Mouse (Mus musculus): ENCODE measurements around the gene Fxyd5. TPM values are rescaled to one million over a fixed set of nuclear protein-coding genes. Genes with fewer than 3 reads are reported as not detected.

The Fxyd5 gene
- polyA plus RNA-seq, 1 experiment, result 79.0 TPM

- Histone ChIP-seq H3K4me3 (ENCODE audit: insufficient read depth, low read length) (no peak overlapping the region), H3K27ac (ENCODE audit: insufficient read depth, low read length) (no peak overlapping the region), H3K4me1 (ENCODE audit: control insufficient read depth, insufficient read depth, low read length) (no peaks in the 10 kb centered on the region)
- TF ChIP-seq CTCF (IDR thresholded peaks at IDR 0.05; ENCODE audit: borderline replicate concordance, insufficient read depth, low read length), result no peak
- TF ChIP-seq POLR2A (IDR thresholded peaks at IDR 0.05; ENCODE audit: low read depth, low read length), result no peak
Observed at GRCm38 (mm10) chr7:31080611-31081010, 38.3 kb upstream of the Fxyd5 start.

- Histone ChIP-seq H3K27ac (ENCODE audit: insufficient read depth, low read length) (no peak overlapping the region), H3K4me3 (ENCODE audit: insufficient read depth, low read length) (no peak overlapping the region), H3K4me1 (ENCODE audit: control insufficient read depth, insufficient read depth, low read length) (no peaks in the 10 kb centered on the region)
- no peak for TF ChIP-seq POLR2A (IDR thresholded peaks at IDR 0.05; ENCODE audit: low read depth, low read length)
- no peak for TF ChIP-seq CTCF (IDR thresholded peaks at IDR 0.05; ENCODE audit: borderline replicate concordance, insufficient read depth, low read length)
Observed at GRCm38 (mm10) chr7:31079670-31080069, 37.4 kb upstream of the Fxyd5 start.

- H3K4me3 ChIP-seq (ENCODE audit: insufficient read depth, low read length), result no peak overlapping the region
- TF ChIP-seq CTCF (IDR thresholded peaks at IDR 0.05; ENCODE audit: borderline replicate concordance, insufficient read depth, low read length) (no peak; the same call in 1 of the 2 replicates), POLR2A (IDR thresholded peaks at IDR 0.05; ENCODE audit: low read depth, low read length) (no peak)
- no peaks in the 10 kb centered on the region for H3K4me1 ChIP-seq (ENCODE audit: control insufficient read depth, insufficient read depth, low read length)
- H3K27ac ChIP-seq (ENCODE audit: insufficient read depth, low read length), result no peak overlapping the region
Observed at GRCm38 (mm10) chr7:31077885-31078445, 35.7 kb upstream of the Fxyd5 start.

GRCm38 (mm10) chr7:31077470-31077869 is 35.2 kb upstream of the Fxyd5 start:
- H3K4me3 ChIP-seq (ENCODE audit: insufficient read depth, low read length), result no peak overlapping the region
- no peak for TF ChIP-seq CTCF (IDR thresholded peaks at IDR 0.05; ENCODE audit: borderline replicate concordance, insufficient read depth, low read length)
- no peak for TF ChIP-seq POLR2A (IDR thresholded peaks at IDR 0.05; ENCODE audit: low read depth, low read length)
- H3K4me1 ChIP-seq (ENCODE audit: control insufficient read depth, insufficient read depth, low read length), result no peaks in the 10 kb centered on the region
- no peak overlapping the region for H3K27ac ChIP-seq (ENCODE audit: insufficient read depth, low read length)

- H3K27ac ChIP-seq (ENCODE audit: insufficient read depth, low read length), result no peak within 1 kb of the TSS
- no peaks in the 10 kb centered on the region for H3K4me1 ChIP-seq (ENCODE audit: control insufficient read depth, insufficient read depth, low read length)
- no peak for TF ChIP-seq CTCF (IDR thresholded peaks at IDR 0.05; ENCODE audit: borderline replicate concordance, insufficient read depth, low read length)
- no peak within 1 kb of the TSS for H3K4me3 ChIP-seq (ENCODE audit: insufficient read depth, low read length)
Observed at GRCm38 (mm10) chr7:31076492-31076891, 34.2 kb upstream of the Fxyd5 start, which contains the start of gene Fxyd3. Gene Fxyd3 (minus strand): TSS chr7:31076704.

GRCm38 (mm10) chr7:31074713-31075069 is 32.4 kb upstream of the Fxyd5 start:
- Histone ChIP-seq H3K4me3 (ENCODE audit: insufficient read depth, low read length) (no peak overlapping the region), H3K27ac (ENCODE audit: insufficient read depth, low read length) (no peak overlapping the region), H3K4me1 (ENCODE audit: control insufficient read depth, insufficient read depth, low read length) (no peaks in the 10 kb centered on the region)
- TF ChIP-seq POLR2A (IDR thresholded peaks at IDR 0.05; ENCODE audit: low read depth, low read length), result no peak
- TF ChIP-seq CTCF (IDR thresholded peaks at IDR 0.05; ENCODE audit: borderline replicate concordance, insufficient read depth, low read length), result no peak

- Histone ChIP-seq H3K27ac (ENCODE audit: insufficient read depth, low read length) (no peak overlapping the region), H3K4me3 (ENCODE audit: insufficient read depth, low read length) (no peak overlapping the region), H3K4me1 (ENCODE audit: control insufficient read depth, insufficient read depth, low read length) (no peaks in the 10 kb centered on the region)
- TF ChIP-seq CTCF (IDR thresholded peaks at IDR 0.05; ENCODE audit: borderline replicate concordance, insufficient read depth, low read length) (no peak), POLR2A (IDR thresholded peaks at IDR 0.05; ENCODE audit: low read depth, low read length) (no peak)
Observed at GRCm38 (mm10) chr7:31074061-31074712, 31.9 kb upstream of the Fxyd5 start.

- Histone ChIP-seq H3K4me3 (ENCODE audit: insufficient read depth, low read length) (no peak overlapping the region), H3K4me1 (ENCODE audit: control insufficient read depth, insufficient read depth, low read length) (no peaks in the 10 kb centered on the region), H3K27ac (ENCODE audit: insufficient read depth, low read length) (no peak overlapping the region)
- TF ChIP-seq POLR2A (IDR thresholded peaks at IDR 0.05; ENCODE audit: low read depth, low read length) (no peak), CTCF (IDR thresholded peaks at IDR 0.05; ENCODE audit: borderline replicate concordance, insufficient read depth, low read length) (no peak)
Observed at GRCm38 (mm10) chr7:31073546-31073945, 31.3 kb upstream of the Fxyd5 start.

GRCm38 (mm10) chr7:31072326-31072725 is 30.0 kb upstream of the Fxyd5 start:
- TF ChIP-seq POLR2A (IDR thresholded peaks at IDR 0.05; ENCODE audit: low read depth, low read length) (no peak), CTCF (IDR thresholded peaks at IDR 0.05; ENCODE audit: borderline replicate concordance, insufficient read depth, low read length) (no peak)
- H3K4me1 ChIP-seq (ENCODE audit: control insufficient read depth, insufficient read depth, low read length), result no peaks in the 10 kb centered on the region
- no peak overlapping the region for H3K27ac ChIP-seq (ENCODE audit: insufficient read depth, low read length)
- no peak overlapping the region for H3K4me3 ChIP-seq (ENCODE audit: insufficient read depth, low read length)

GRCm38 (mm10) chr7:31070324-31070723 is 28.0 kb upstream of the Fxyd5 start:
- Histone ChIP-seq H3K4me3 (ENCODE audit: insufficient read depth, low read length) (no peak overlapping the region), H3K4me1 (ENCODE audit: control insufficient read depth, insufficient read depth, low read length) (no peaks in the 10 kb centered on the region), H3K27ac (ENCODE audit: insufficient read depth, low read length) (no peak overlapping the region)
- TF ChIP-seq CTCF (IDR thresholded peaks at IDR 0.05; ENCODE audit: borderline replicate concordance, insufficient read depth, low read length), result no peak
- TF ChIP-seq POLR2A (IDR thresholded peaks at IDR 0.05; ENCODE audit: low read depth, low read length), result no peak

All from embryonic fibroblast, embryonic 13.5 days (primary cell).